ENCODE assay signal across 11 mouse cellular contexts in the genomic region with DNA sequence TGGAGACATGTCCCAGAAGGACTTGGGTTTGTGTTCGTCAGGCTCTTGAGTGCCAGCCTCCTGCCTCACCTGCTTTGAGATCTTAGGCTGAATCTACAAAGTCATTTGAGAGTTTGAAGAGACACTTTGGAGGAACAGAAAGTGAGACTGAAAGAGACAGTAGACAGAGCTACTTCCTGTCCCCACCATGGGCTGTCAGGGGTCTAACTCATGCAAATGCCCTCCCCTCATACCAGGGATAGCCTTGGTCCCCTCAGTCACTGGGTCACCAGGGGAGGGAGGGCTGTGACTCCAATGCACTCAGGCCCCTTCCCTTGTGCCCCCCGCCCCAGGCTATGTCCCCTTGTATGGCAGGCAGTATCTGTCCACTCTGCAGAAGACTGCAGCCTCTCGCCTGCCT. TPM values are rescaled to one million over a fixed set of nuclear protein-coding genes. Genes with fewer than 3 reads are reported as not detected.
A peak's percentile ranks its signal among the peaks of the same experiment; 100 is the strongest.
DNase-seq lines count a peak whose midpoint lies in the region; ATAC-seq and TF ChIP-seq lines count a peak whose summit lies in the region.
"Had no signal": no experiment of that assay in that cellular context is flagged by ENCODE, and none has a peak within 500 bp of the region (broad histone marks: within the 10 kb centered on the region; RNA-seq: fewer than 3 reads in every experiment).

No protein-coding gene starts in this region.

- H3K4me2 ChIP-seq in kidney, postnatal 0 days (ENCODE audit: low read length), result no peak overlapping the region

- TF ChIP-seq RAD21 in MEL (IDR thresholded peaks at IDR 0.05; ENCODE audit: low read depth, low read length), result no peak

- no peaks in the 10 kb centered on the region for H3K36me3 ChIP-seq in kidney, postnatal 0 days (ENCODE audit: insufficient read depth, low read length)
- H3K36me3 ChIP-seq in MEL (ENCODE audit: control insufficient read depth in 1 of 2, insufficient read depth in 2 of 2, low read length in 2 of 2), result peaks cover 0 to 15% of the 10 kb centered on the region in 2 experiments; a peak in 2 of 4 replicates
- H3K36me3 ChIP-seq in megakaryocyte, embryonic 14.5 days (replicated peaks; ENCODE audit: low read length), result peaks cover 4% of the 10 kb centered on the region
- H3K36me3 ChIP-seq: hindbrain, embryonic 10.5 days had no signal

- WGBS in kidney, postnatal 0 days, result 78% methylated on average over 3 of the region's 3 CpGs

- TF ChIP-seq CTCF in kidney, postnatal 0 days (IDR thresholded peaks at IDR 0.05; ENCODE audit: low read depth), result no peak
- TF ChIP-seq CTCF in MEL (IDR thresholded peaks at IDR 0.05 in 2 of 3, conservative IDR thresholded peaks at IDR 0.05 in 1 of 3; ENCODE audit: control insufficient read depth in 1 of 3, insufficient read depth in 1 of 3, low read depth in 2 of 3, low read length in 3 of 3, poor library complexity in 1 of 3, severe bottlenecking in 1 of 3), result no peak

- no peak for TF ChIP-seq POLR2A in MEL (IDR thresholded peaks at IDR 0.05; ENCODE audit: control insufficient read depth in 1 of 2, insufficient read depth in 1 of 2, low read depth in 1 of 2, low read length in 2 of 2, poor library complexity in 1 of 2)

- H3K27me3 ChIP-seq in kidney, postnatal 0 days (ENCODE audit: insufficient read depth, low read length), result no peaks in the 10 kb centered on the region
- H3K27me3 ChIP-seq in MEL (ENCODE audit: control insufficient read depth in 1 of 2, insufficient read depth in 2 of 2, low read length in 2 of 2), result no peaks in the 10 kb centered on the region
- no peaks in the 10 kb centered on the region for H3K27me3 ChIP-seq in megakaryocyte, embryonic 14.5 days (replicated peaks)
- H3K27me3 ChIP-seq: Patski had no signal

- H3K9me3 ChIP-seq in kidney, postnatal 0 days (replicated peaks; ENCODE audit: low read length), result no peaks in the 10 kb centered on the region
- H3K9me3 ChIP-seq in MEL (replicated peaks; ENCODE audit: insufficient read depth, low read length), result no peaks in the 10 kb centered on the region
- H3K9me3 ChIP-seq in megakaryocyte, embryonic 14.5 days, result no peaks in the 10 kb centered on the region
- H3K9me3 ChIP-seq: hindbrain, embryonic 10.5 days had no signal

- no peak for ATAC-seq in kidney, postnatal 0 days (replicated peaks; ENCODE audit: low FRiP score, low read depth)
- ATAC-seq in erythroblast, adult 5-6 weeks (replicated peaks; ENCODE audit: low FRiP score, poor library complexity, severe bottlenecking), result no peak
- ATAC-seq: Patski had no signal

- H3K9ac ChIP-seq in kidney, postnatal 0 days (ENCODE audit: low read depth, low read length), result no peak overlapping the region
- H3K9ac ChIP-seq in MEL (ENCODE audit: control insufficient read depth, low read depth, low read length, poor library complexity, severe bottlenecking), result peak overlapping the region; percentile 3

- no peaks in the 10 kb centered on the region for H3K4me1 ChIP-seq in kidney, postnatal 0 days (replicated peaks; ENCODE audit: insufficient read depth, low read length)
- H3K4me1 ChIP-seq in MEL (ENCODE audit: control insufficient read depth in 1 of 2, insufficient read depth in 2 of 2, low read length in 2 of 2), result peaks cover 12 to 22% of the 10 kb centered on the region in 2 experiments
- H3K4me1 ChIP-seq in megakaryocyte, embryonic 14.5 days, result peaks cover 51% of the 10 kb centered on the region
- H3K4me1 ChIP-seq: hindbrain, embryonic 10.5 days had no signal

- DNase-seq in kidney, postnatal 0 days (ENCODE audit: low spot score), result no peak
- DNase-seq in kidney, postnatal 4 days, result no peak
- peak; percentile 71 for DNase-seq in CD4-positive helper T cell, adult 2 months (ENCODE audit: low read depth, low spot score)
- no peak for DNase-seq in MEL (ENCODE audit: low read depth, low spot score)
- no peak for DNase-seq in right cerebral cortex, postnatal 14 days
- DNase-seq: lung, adult 18-20 months had no signal

- H3K79me2 ChIP-seq in MEL (ENCODE audit: control insufficient read depth, insufficient read depth, low read length, poor library complexity), result no peaks in the 10 kb centered on the region

- no peak for TF ChIP-seq EP300 in MEL (IDR thresholded peaks at IDR 0.05; ENCODE audit: low read depth in 1 of 2, low read length in 2 of 2)

- peak overlapping the region; percentile 63 for H3K27ac ChIP-seq in kidney, postnatal 0 days
- H3K27ac ChIP-seq in MEL (ENCODE audit: control insufficient read depth, low read depth, low read length), result peak overlapping the region; percentile 29
- H3K27ac ChIP-seq: hindbrain, embryonic 10.5 days had no signal

- H3K4me3 ChIP-seq in kidney, postnatal 0 days (replicated peaks; ENCODE audit: low read depth, low read length), result no peak overlapping the region
- H3K4me3 ChIP-seq in MEL (ENCODE audit: control insufficient read depth in 1 of 2, insufficient read depth in 1 of 2, low read depth in 2 of 2, low read length in 2 of 2), result no peak overlapping the region; a peak in 1 of 4 replicates
- peak overlapping the region; percentile 80 for H3K4me3 ChIP-seq in megakaryocyte, embryonic 14.5 days (replicated peaks)
- H3K4me3 ChIP-seq: hindbrain, embryonic 10.5 days had no signal

TF ChIP-seq in MEL, 35 proteins besides CTCF, POLR2A, EP300 and RAD21:
- TF ChIP-seq UBTF (IDR thresholded peaks at IDR 0.05; ENCODE audit: borderline replicate concordance, insufficient read depth, low read depth, low read length) (no peak), E2F4 (IDR thresholded peaks at IDR 0.05; ENCODE audit: borderline replicate concordance, low read depth, low read length) (no peak)

RNA-seq across cellular contexts. Expression of a gene that starts 2.5 kb away (rescaled TPM):
- polyA plus RNA-seq in kidney, postnatal 0 days (2015; fragmentation: Nextera tagmentation; extraction: Ambion mirVana), result 13.1 and 14.8 TPM in 2 replicates
- total RNA-seq in MEL (2012; rRNA removed), result 0.29 and 0.42 TPM in 2 replicates
- polyA plus RNA-seq in MEL (2012; ENCODE audit: insufficient read depth in 1 of 2, insufficient read length in 2 of 2, low read depth in 1 of 2, low replicate concordance in 2 of 2, missing spikeins in 1 of 2), result under 1 TPM in 1 of 2 experiments, not detected in 1; 0.45 TPM
- polyA plus RNA-seq in megakaryocyte, embryonic 14.5 days (2012; ENCODE audit: insufficient read depth, low replicate concordance), result 2.5 and 22.3 TPM in 2 replicates
- total RNA-seq in erythroblast, adult 5-6 weeks (2015; ENCODE audit: low replicate concordance), result 14.4 and 19.8 TPM in 2 replicates
- 8.7 and 15.8 TPM in 2 replicates for total RNA-seq in erythroblast, adult 5-6 weeks (2017; ENCODE audit: low replicate concordance)

RNA-seq across cellular contexts. Expression of a gene that starts 8.6 kb away (rescaled TPM):
- 79.2 and 94.5 TPM in 2 replicates for polyA plus RNA-seq in kidney, postnatal 0 days (2015; fragmentation: Nextera tagmentation; extraction: Ambion mirVana)
- total RNA-seq in MEL (2012; rRNA removed), result 87.6 and 102 TPM in 2 replicates
- 100 to 1,000 TPM in 1 of 2 experiments, 10 to 100 TPM in 1; 71.0 to 663 TPM for polyA plus RNA-seq in MEL (2012; ENCODE audit: insufficient read depth in 1 of 2, insufficient read length in 2 of 2, low read depth in 1 of 2, low replicate concordance in 2 of 2, missing spikeins in 1 of 2)
- polyA plus RNA-seq in megakaryocyte, embryonic 14.5 days (2012; ENCODE audit: insufficient read depth, low replicate concordance), result 1,080 and 3,273 TPM in 2 replicates
- 70.2 and 111 TPM in 2 replicates for total RNA-seq in erythroblast, adult 5-6 weeks (2015; ENCODE audit: low replicate concordance)
- 15.1 and 22.6 TPM in 2 replicates for total RNA-seq in erythroblast, adult 5-6 weeks (2017; ENCODE audit: low replicate concordance)

RNA-seq across cellular contexts. Expression of a gene that starts 14.9 kb away (rescaled TPM):
- polyA plus RNA-seq in kidney, postnatal 0 days (2015; fragmentation: Nextera tagmentation; extraction: Ambion mirVana), result 11.4 and 15.0 TPM in 2 replicates
- 15.2 and 16.9 TPM in 2 replicates for total RNA-seq in MEL (2012; rRNA removed)
- 10 to 100 TPM in 1 of 2 experiments, not detected in 1; 29.0 TPM for polyA plus RNA-seq in MEL (2012; ENCODE audit: insufficient read depth in 1 of 2, insufficient read length in 2 of 2, low read depth in 1 of 2, low replicate concordance in 2 of 2, missing spikeins in 1 of 2)
- polyA plus RNA-seq in megakaryocyte, embryonic 14.5 days (2012; ENCODE audit: insufficient read depth, low replicate concordance), result 5.9 and 24.8 TPM in 2 replicates
- total RNA-seq in erythroblast, adult 5-6 weeks (2015; ENCODE audit: low replicate concordance), result 55.5 and 77.7 TPM in 2 replicates
- total RNA-seq in erythroblast, adult 5-6 weeks (2017; ENCODE audit: low replicate concordance), result 32.2 and 57.3 TPM in 2 replicates
- polyA plus RNA-seq: Patski had no signal

RNA-seq across cellular contexts. Expression of a gene that starts 20.9 kb away (rescaled TPM):
- polyA plus RNA-seq in kidney, postnatal 0 days (2015; fragmentation: Nextera tagmentation; extraction: Ambion mirVana), result 0.98 and 1.0 TPM in 2 replicates
- total RNA-seq in MEL (2012; rRNA removed), result 0.75 and 1.1 TPM in 2 replicates
- polyA plus RNA-seq in MEL (2012; ENCODE audit: insufficient read depth in 1 of 2, insufficient read length in 2 of 2, low read depth in 1 of 2, low replicate concordance in 2 of 2, missing spikeins in 1 of 2), result 1 to 10 TPM in 1 of 2 experiments, not detected in 1; 1.5 TPM
- polyA plus RNA-seq in megakaryocyte, embryonic 14.5 days (2012; ENCODE audit: insufficient read depth, low replicate concordance), result 12.1 TPM in 1 of 2 replicates, not detected in the other
- total RNA-seq in erythroblast, adult 5-6 weeks (2015; ENCODE audit: low replicate concordance), result 4.6 TPM in 1 of 2 replicates, not detected in the other
- 1.7 and 3.8 TPM in 2 replicates for total RNA-seq in erythroblast, adult 5-6 weeks (2017; ENCODE audit: low replicate concordance)
- polyA plus RNA-seq: Patski had no signal

RNA-seq across cellular contexts. Expression of a gene that starts 28.5 kb away (rescaled TPM):
- 0.19 and 0.25 TPM in 2 replicates for polyA plus RNA-seq in kidney, postnatal 0 days (2015; fragmentation: Nextera tagmentation; extraction: Ambion mirVana)
- total RNA-seq in MEL (2012; rRNA removed), result 0.95 and 1.2 TPM in 2 replicates
- polyA plus RNA-seq in MEL (2012; ENCODE audit: insufficient read depth in 1 of 2, insufficient read length in 2 of 2, low read depth in 1 of 2, low replicate concordance in 2 of 2, missing spikeins in 1 of 2), result 1 to 10 TPM in 1 of 2 experiments, not detected in 1; 2.0 TPM
- polyA plus RNA-seq in megakaryocyte, embryonic 14.5 days (2012; ENCODE audit: insufficient read depth, low replicate concordance), result 2.9 and 3.5 TPM in 2 replicates
- 10.7 and 19.2 TPM in 2 replicates for total RNA-seq in erythroblast, adult 5-6 weeks (2015; ENCODE audit: low replicate concordance)
- total RNA-seq in erythroblast, adult 5-6 weeks (2017; ENCODE audit: low replicate concordance), result 2.8 and 8.3 TPM in 2 replicates
- total RNA-seq: midbrain, postnatal 0 days had no signal
- polyA plus RNA-seq: hindbrain, embryonic 10.5 days; Patski had no signal
